Mouse (Mus musculus): ENCODE measurements at regions not wholly inside any gene's neighbourhood (a gene's known extent, or its start where the extent isn't known, plus 50 kb on each side); places are given as distances from the start of the nearest gene placed in this dataset.

GRCm38 (mm10) chr7:36031881-36032280 is 229.1 kb upstream of the Zfp507 start:
- Histone ChIP-seq H3K9me3 (ENCODE audit: control insufficient read depth) (no peaks in the 10 kb centered on the region), H3K27me3 (replicated peaks; ENCODE audit: control insufficient read depth, insufficient read depth, low read length) (no peaks in the 10 kb centered on the region), H3K36me3 (ENCODE audit: control insufficient read depth, insufficient read depth) (no peaks in the 10 kb centered on the region), H3K9ac (ENCODE audit: low read depth, low read length) (no peak overlapping the region), H3K27ac (ENCODE audit: low read depth, low read length) (no peak overlapping the region), H3K4me2 (replicated peaks; ENCODE audit: low read depth) (no peak overlapping the region), H3K4me3 (ENCODE audit: low read depth, low read length) (no peak overlapping the region), H3K4me1 (replicated peaks; ENCODE audit: control insufficient read depth, insufficient read depth, low read length) (no peaks in the 10 kb centered on the region)
- TF ChIP-seq CTCF (IDR thresholded peaks at IDR 0.05; ENCODE audit: low read depth) = no peak
- WGBS = 97% methylated on average over 3 of the region's 3 CpGs
- no peak for ATAC-seq

- WGBS = 75% methylated on average over 10 of the region's 10 CpGs
- Histone ChIP-seq H3K4me1 (replicated peaks; ENCODE audit: control insufficient read depth, insufficient read depth, low read length) (no peaks in the 10 kb centered on the region), H3K4me2 (replicated peaks; ENCODE audit: low read depth) (no peak overlapping the region), H3K36me3 (ENCODE audit: control insufficient read depth, insufficient read depth) (no peaks in the 10 kb centered on the region), H3K4me3 (ENCODE audit: low read depth, low read length) (no peak overlapping the region), H3K9me3 (ENCODE audit: control insufficient read depth) (no peaks in the 10 kb centered on the region), H3K9ac (ENCODE audit: low read depth, low read length) (no peak overlapping the region), H3K27ac (ENCODE audit: low read depth, low read length) (no peak overlapping the region), H3K27me3 (replicated peaks; ENCODE audit: control insufficient read depth, insufficient read depth, low read length) (no peaks in the 10 kb centered on the region)
- ATAC-seq = no peak
- no peak for TF ChIP-seq CTCF (IDR thresholded peaks at IDR 0.05; ENCODE audit: low read depth)
Measured at GRCm38 (mm10) chr7:36023015-36023414, 220.2 kb upstream of the Zfp507 start.

DNA sequence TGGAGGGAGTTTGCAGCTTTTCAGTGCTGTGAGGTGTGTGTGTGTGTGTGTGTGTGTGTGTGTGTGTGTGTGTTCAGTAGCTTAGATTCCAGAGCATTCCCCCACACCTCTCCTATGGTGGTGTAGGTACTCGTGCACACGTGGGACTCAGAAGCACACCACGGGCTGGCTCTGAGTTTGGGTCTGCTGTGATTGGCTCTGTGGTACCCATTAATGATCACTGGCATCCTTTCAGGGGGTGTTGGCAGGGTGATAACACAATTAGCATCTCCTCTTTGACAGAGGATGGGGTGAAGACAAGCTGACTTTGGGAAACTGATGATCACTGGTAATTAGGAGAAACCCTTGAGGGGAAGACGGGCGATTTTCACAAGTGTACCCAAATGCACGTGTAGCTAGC is 219.7 kb upstream of the Zfp507 start:
- Histone ChIP-seq H3K9me3 (ENCODE audit: control insufficient read depth) (no peaks in the 10 kb centered on the region), H3K4me3 (ENCODE audit: low read depth, low read length) (no peak overlapping the region), H3K4me1 (replicated peaks; ENCODE audit: control insufficient read depth, insufficient read depth, low read length) (no peaks in the 10 kb centered on the region), H3K36me3 (ENCODE audit: control insufficient read depth, insufficient read depth) (no peaks in the 10 kb centered on the region), H3K4me2 (replicated peaks; ENCODE audit: low read depth) (no peak overlapping the region), H3K27me3 (replicated peaks; ENCODE audit: control insufficient read depth, insufficient read depth, low read length) (no peaks in the 10 kb centered on the region), H3K9ac (ENCODE audit: low read depth, low read length) (no peak overlapping the region), H3K27ac (ENCODE audit: low read depth, low read length) (no peak overlapping the region)
- TF ChIP-seq CTCF (IDR thresholded peaks at IDR 0.05; ENCODE audit: low read depth) = no peak
- WGBS = 81% methylated on average over 6 of the region's 6 CpGs
- no peak for ATAC-seq

DNA sequence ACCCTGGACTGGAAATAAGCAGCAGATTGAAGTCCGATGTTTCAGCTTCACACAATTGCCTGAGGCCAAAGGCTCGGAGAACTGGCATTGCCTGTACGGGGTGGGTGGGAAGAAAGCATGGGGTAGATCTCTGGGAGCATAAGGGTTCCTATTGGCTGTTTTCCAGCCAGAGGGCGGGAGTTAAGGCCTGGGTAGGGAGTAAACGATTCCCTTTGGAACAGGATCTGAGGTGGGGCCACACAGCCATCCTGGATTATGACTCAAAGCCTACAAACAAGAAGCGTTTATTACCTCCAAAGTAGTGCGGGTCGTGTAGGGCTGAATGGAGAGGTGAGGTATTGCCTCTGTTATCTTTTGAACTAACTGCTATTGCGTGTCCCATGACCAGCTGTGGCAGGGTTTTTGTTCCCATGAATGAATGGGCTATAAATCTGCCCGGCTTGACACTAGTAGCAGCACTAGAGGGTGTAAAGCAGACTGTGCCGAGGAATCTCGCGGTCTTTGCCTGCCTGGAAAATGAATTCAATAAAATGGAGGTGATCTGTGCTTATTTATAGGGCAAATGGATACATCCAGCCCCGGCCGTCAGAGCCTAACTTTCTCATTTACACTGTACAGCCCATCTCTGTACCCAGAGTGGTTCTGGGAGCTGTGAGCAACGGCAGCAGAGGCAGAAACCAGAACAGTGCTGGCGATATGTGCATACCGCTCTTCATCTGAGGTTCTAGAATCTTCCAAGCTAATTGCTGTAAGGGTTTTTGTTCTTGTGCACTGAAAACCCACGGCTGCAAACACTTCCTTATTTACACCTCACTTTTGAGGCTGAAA is 214.3 kb upstream of the Zfp507 start:
- peak; percentile 68 for ATAC-seq
- Histone ChIP-seq H3K27ac (ENCODE audit: low read depth, low read length) (no peak overlapping the region), H3K4me3 (ENCODE audit: low read depth, low read length) (no peak overlapping the region), H3K9me3 (ENCODE audit: control insufficient read depth) (no peaks in the 10 kb centered on the region), H3K4me1 (replicated peaks; ENCODE audit: control insufficient read depth, insufficient read depth, low read length) (no peaks in the 10 kb centered on the region), H3K4me2 (replicated peaks; ENCODE audit: low read depth) (0 out of 2 replicates have a peak overlapping the region, but pooled peaks have one; percentile 6), H3K9ac (ENCODE audit: low read depth, low read length) (no peak overlapping the region), H3K27me3 (replicated peaks; ENCODE audit: control insufficient read depth, insufficient read depth, low read length) (no peaks in the 10 kb centered on the region), H3K36me3 (ENCODE audit: control insufficient read depth, insufficient read depth) (no peaks in the 10 kb centered on the region)
- TF ChIP-seq CTCF (IDR thresholded peaks at IDR 0.05; ENCODE audit: low read depth) = no peak
- WGBS = 44% methylated on average over 19 of the region's 19 CpGs

DNA sequence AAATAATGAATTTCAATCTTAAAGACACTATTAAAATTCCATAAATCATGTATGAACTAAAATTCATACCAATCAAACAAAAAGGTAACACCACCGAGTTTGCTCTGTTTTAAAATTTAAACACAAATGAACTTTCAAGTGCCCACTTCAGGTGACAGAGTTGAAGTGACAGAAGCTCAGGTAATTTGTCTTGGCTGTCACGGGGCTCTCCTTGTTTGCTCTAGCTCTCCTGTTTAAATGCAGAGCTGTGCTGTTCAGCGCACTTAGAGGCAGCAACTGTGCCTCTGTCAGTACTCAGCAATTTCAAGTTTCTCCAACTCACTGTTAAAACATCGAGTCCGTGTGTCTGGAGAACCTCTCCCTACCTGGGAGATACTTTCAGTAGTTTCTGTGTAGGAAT is 193.8 kb upstream of the Zfp507 start:
- 40% methylated on average over 5 of the region's 5 CpGs for WGBS

DNA sequence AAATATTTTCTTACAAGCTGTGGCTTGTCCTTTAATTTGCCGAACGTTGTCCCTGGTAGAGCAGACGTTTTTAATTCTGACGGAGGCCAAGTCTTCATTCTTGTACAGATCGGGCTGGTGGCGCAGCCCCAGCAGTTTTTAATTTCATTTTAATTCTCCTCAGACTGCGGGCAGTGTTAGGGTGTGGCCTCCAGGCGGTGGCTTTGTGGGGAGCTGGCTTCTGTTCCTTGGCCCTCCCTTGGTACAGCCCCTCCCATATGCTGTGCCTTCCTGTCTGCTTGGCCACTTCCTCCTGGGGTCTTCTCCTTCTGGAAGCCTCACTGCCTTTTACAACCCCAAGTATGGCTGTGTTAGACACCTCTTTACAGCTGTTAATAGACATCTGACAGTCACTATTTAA is 189.7 kb upstream of the Zfp507 start:
- WGBS = 64% methylated on average over 8 of the region's 8 CpGs
- no peak for TF ChIP-seq CTCF (IDR thresholded peaks at IDR 0.05; ENCODE audit: low read depth)
- H3K4me2 ChIP-seq (replicated peaks; ENCODE audit: low read depth) = no peak overlapping the region

More for the DNA sequence above, 193.8 kb upstream of the Zfp507 start:
- H3K27me3 ChIP-seq (replicated peaks; ENCODE audit: control insufficient read depth, insufficient read depth, low read length) = no peaks in the 10 kb centered on the region
- no peak overlapping the region for H3K27ac ChIP-seq (ENCODE audit: low read depth, low read length)
- no peak overlapping the region for H3K9ac ChIP-seq (ENCODE audit: low read depth, low read length)
- H3K4me3 ChIP-seq (ENCODE audit: low read depth, low read length) = no peak overlapping the region
- no peaks in the 10 kb centered on the region for H3K36me3 ChIP-seq (ENCODE audit: control insufficient read depth, insufficient read depth)
- H3K9me3 ChIP-seq (ENCODE audit: control insufficient read depth) = no peaks in the 10 kb centered on the region
- no peak for ATAC-seq
- no peaks in the 10 kb centered on the region for H3K4me1 ChIP-seq (replicated peaks; ENCODE audit: control insufficient read depth, insufficient read depth, low read length)
- H3K4me2 ChIP-seq (replicated peaks; ENCODE audit: low read depth) = no peak overlapping the region
- no peak for TF ChIP-seq CTCF (IDR thresholded peaks at IDR 0.05; ENCODE audit: low read depth)

More for the DNA sequence above, 189.7 kb upstream of the Zfp507 start:
- no peak overlapping the region for H3K4me3 ChIP-seq (ENCODE audit: low read depth, low read length)
- H3K27ac ChIP-seq (ENCODE audit: low read depth, low read length) = no peak overlapping the region
- no peaks in the 10 kb centered on the region for H3K36me3 ChIP-seq (ENCODE audit: control insufficient read depth, insufficient read depth)
- no peaks in the 10 kb centered on the region for H3K27me3 ChIP-seq (replicated peaks; ENCODE audit: control insufficient read depth, insufficient read depth, low read length)
- H3K9me3 ChIP-seq (ENCODE audit: control insufficient read depth) = no peaks in the 10 kb centered on the region
- no peaks in the 10 kb centered on the region for H3K4me1 ChIP-seq (replicated peaks; ENCODE audit: control insufficient read depth, insufficient read depth, low read length)
- ATAC-seq = no peak
- H3K9ac ChIP-seq (ENCODE audit: low read depth, low read length) = no peak overlapping the region
